Mouse (Mus musculus) kidney, postnatal 0 days (tissue): ENCODE results near the gene Jade2. TPM values are rescaled to one million over a fixed set of nuclear protein-coding genes. Genes with fewer than 3 reads are reported as not detected.

Experiments used
- ATAC-seq: fragments of 200-750 bp; cut with Nextera tagmentation; replicated peaks from 2 replicates; pipeline ENCODE4 v1.8.0; 2017; ENCODE audit warnings: low read depth, moderate number of reproducible peaks, moderate TSS enrichment, moderate library complexity; ENCODE audit not compliant: low FRiP score
- DNase-seq: peaks from one replicate; pipeline ENCODE4 v3.0.0-alpha.2; 2016; ENCODE audit warnings: low spot score
- H3K27ac ChIP-seq: fragments of 300-500 bp; sonication (generic); 2 replicates; pipeline ENCODE4 v1.5.1; 2014; ENCODE audit warnings: mild to moderate bottlenecking
- H3K27me3 ChIP-seq: fragments of 300-500 bp; sonication (generic); 2 replicates; pipeline ENCODE4 v1.6.1; 2014; ENCODE audit warnings: low read length, mixed read lengths; ENCODE audit not compliant: insufficient read depth
- H3K36me3 ChIP-seq: fragments of 300-500 bp; sonication (generic); 2 replicates; pipeline ENCODE4 v1.6.1; 2014; ENCODE audit warnings: low read length, mixed read lengths; ENCODE audit not compliant: insufficient read depth
- H3K4me1 ChIP-seq: fragments of 300-500 bp; sonication (generic); replicated peaks from 2 replicates; pipeline ENCODE4 v1.6.1; 2014; ENCODE audit warnings: antibody characterized with exemption, low read length, mixed read lengths; ENCODE audit not compliant: insufficient read depth
- H3K4me2 ChIP-seq: fragments of 300-500 bp; sonication (generic); 2 replicates; pipeline ENCODE4 v1.6.1; 2014; ENCODE audit warnings: mild to moderate bottlenecking, low read length, moderate library complexity, mixed read lengths
- H3K4me3 ChIP-seq: fragments of 300-500 bp; sonication (generic); replicated peaks from 2 replicates; pipeline ENCODE4 v1.5.1; 2014; ENCODE audit warnings: low read depth, low read length
- H3K9ac ChIP-seq: fragments of 300-500 bp; sonication (generic); 2 replicates; pipeline ENCODE4 v1.6.1; 2014; ENCODE audit warnings: low read depth, low read length
- H3K9me3 ChIP-seq: fragments of 300-500 bp; sonication (generic); replicated peaks from 2 replicates; pipeline ENCODE4 v1.6.1; 2016; ENCODE audit warnings: low read length, inconsistent platforms, mixed read lengths
- CTCF ChIP-seq: IDR thresholded peaks from 2 replicates; pipeline ENCODE4 v1.5.1; 2016; ENCODE audit warnings: antibody characterized with exemption, low read depth, mild to moderate bottlenecking, moderate library complexity
- WGBS: fragments of 180-500 bp; shearing (Covaris S2); extraction: QIAGEN DNeasy Blood & Tissue Kit; methylation state at CpG from one replicate; pipeline ENCODE4 v1.1.7; 2014; 5-methylcytosine and 5-hydroxymethylcytosine counted together
- polyA plus RNA-seq: library from polyadenylated mRNA; unstranded; fragments of >200 nt; fragmentation: Nextera tagmentation; extraction: Ambion mirVana; gene quantifications from 2 replicates; pipeline ENCODE4 v1.2.1, GENCODE M21; 2015

The Jade2 gene
- polyA plus RNA-seq, 1 experiment from 2014 or later, result 1.0 TPM

- 0 out of 2 replicates have a peak, but pooled peaks have one; percentile 2 for TF ChIP-seq CTCF
- ATAC-seq, result no peak
- peak overlapping the region; percentile 99 for H3K4me2 ChIP-seq
- H3K4me1 ChIP-seq, result peaks cover 18% of the 10 kb centered on the region
- peak overlapping the region; percentile 91 for H3K27ac ChIP-seq
- H3K4me3 ChIP-seq, result peak overlapping the region; percentile 80
- no peaks in the 10 kb centered on the region for H3K9me3 ChIP-seq
- peak; percentile 66 for DNase-seq
- H3K27me3 ChIP-seq, result no peaks in the 10 kb centered on the region
- WGBS, result 0% methylated on average over 27 of the region's 28 CpGs
- H3K9ac ChIP-seq, result peak overlapping the region; percentile 79
- H3K36me3 ChIP-seq, result no peaks in the 10 kb centered on the region
These were observed 1.1 kb upstream of the Jade2 start for GRCm38 (mm10) chr11:51858528-51859051.

- no peaks in the 10 kb centered on the region for H3K9me3 ChIP-seq
- peak overlapping the region; percentile 91 for H3K27ac ChIP-seq
- H3K4me2 ChIP-seq, result peak overlapping the region; percentile 99
- no peak; the same call in 1 of the 2 replicates for TF ChIP-seq CTCF
- under 1% methylated on average over 50 of the region's 52 CpGs for WGBS
- peak overlapping the region; percentile 80 for H3K4me3 ChIP-seq
- ATAC-seq (peak; percentile 29; the same call in 1 of the 2 replicates), DNase-seq (peak; percentile 68)
- no peaks in the 10 kb centered on the region for H3K36me3 ChIP-seq
- H3K27me3 ChIP-seq, result no peaks in the 10 kb centered on the region
- peak overlapping the region; percentile 79 for H3K9ac ChIP-seq
- peaks cover 18% of the 10 kb centered on the region for H3K4me1 ChIP-seq
These were observed 520 bp upstream of the Jade2 start for GRCm38 (mm10) chr11:51857818-51858527.

- Histone ChIP-seq H3K4me1 (peaks cover 18% of the 10 kb centered on the region), H3K9me3 (no peaks in the 10 kb centered on the region), H3K4me3 (peak overlapping the region; percentile 80), H3K9ac (peak overlapping the region; percentile 79), H3K36me3 (no peaks in the 10 kb centered on the region), H3K4me2 (peak overlapping the region; percentile 99), H3K27ac (peak overlapping the region; percentile 91), H3K27me3 (no peaks in the 10 kb centered on the region)
- DNase-seq (peak; percentile 24), ATAC-seq (peak; percentile 17; the same call in 1 of the 2 replicates)
- TF ChIP-seq CTCF, result no peak; the same call in 1 of the 2 replicates
- WGBS, result under 1% methylated on average over 41 of the region's 41 CpGs
These were observed 805 bp downstream of the Jade2 start for GRCm38 (mm10) chr11:51856616-51857080.

DNA sequence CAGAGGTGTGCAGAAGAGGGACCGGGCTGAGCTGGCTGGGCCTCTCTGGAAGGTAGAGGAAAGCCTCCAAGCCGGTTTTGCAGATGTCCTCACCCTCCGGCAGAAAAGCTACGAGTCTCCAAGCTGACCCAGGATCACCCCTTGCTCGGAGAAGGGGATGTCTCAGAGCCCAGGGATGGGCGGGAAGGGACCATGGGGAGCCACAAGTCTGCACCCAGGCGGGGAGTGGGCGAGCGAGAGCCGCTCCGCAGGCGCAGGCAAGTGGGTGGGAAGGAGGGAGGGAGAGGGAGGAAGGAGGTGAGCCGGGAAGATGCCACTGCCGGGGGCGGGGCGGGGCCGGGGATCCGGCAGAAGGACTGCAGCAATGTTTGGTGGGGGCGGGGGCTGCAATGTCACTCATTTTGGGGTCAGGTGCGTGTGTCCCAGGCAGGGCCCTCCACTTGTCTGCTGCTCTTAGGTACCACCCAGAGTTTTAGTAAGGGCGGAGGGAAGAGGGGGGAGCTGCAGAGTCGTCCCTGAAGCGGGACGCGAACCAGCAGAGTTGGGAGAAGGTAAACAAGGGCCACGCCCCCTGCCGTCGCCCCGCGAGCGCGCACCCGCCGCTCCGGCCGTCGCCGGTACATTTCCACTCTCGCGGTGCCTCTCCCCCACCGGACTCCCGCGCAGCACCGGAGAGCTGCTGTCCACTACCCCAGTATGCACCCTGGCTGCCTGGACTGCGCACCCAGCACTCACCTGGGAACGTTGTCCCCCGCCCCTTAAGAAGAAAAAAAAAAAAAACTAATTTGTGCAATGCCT is 1.4 kb downstream of the Jade2 start:
- DNase-seq, result peak; percentile 55
- under 1% methylated on average over 47 of the region's 47 CpGs for WGBS

DNA sequence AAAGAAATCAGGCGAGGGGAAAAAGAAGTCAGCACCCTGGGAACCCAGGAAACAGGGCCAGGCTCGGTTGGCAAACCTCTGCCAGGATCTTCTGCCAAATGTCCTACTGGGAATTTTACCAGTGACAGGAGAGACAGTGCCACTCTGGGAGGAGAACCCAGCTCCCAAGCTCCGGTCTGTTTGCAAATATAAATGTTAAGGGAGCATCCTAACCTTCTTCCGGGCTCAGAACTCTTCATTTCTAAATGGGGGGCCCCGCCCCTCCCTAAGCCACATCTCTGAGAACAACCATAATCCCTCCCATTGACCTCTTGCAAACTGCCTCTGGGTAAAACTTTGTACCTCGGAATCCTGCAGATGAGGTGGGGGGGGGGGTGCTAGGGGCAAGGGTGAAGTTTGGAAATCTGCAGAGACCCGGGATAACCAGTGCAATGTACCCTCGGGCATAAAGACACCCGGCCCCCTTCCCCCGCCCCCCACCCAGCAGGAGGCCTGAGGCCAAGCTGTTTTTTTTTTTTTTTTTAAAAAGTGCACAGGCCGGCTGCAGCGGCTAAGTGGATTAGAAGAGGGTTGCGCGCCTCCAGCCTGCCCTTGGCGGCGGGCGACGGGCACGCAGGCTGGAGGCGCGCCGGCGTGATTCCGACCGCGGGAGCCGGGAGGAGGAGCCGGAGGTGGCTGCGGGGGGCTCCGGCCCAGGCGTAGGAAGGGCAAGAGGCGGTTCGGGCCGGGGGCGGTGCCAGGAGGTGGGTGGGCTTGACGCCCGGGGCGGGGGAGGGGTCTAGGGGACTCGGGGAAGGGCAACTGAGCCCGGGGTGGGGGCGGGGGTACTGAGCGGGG is 2.3 kb downstream of the Jade2 start:
- WGBS, result 4% methylated on average over 39 of the region's 42 CpGs
- ATAC-seq (peak; percentile 78), DNase-seq (peak; percentile 89)
- Histone ChIP-seq H3K4me2 (peak overlapping the region; percentile 99), H3K27me3 (no peaks in the 10 kb centered on the region), H3K27ac (peak overlapping the region; percentile 91), H3K9ac (peak overlapping the region; percentile 79), H3K36me3 (no peaks in the 10 kb centered on the region), H3K4me3 (peak overlapping the region; percentile 80), H3K9me3 (no peaks in the 10 kb centered on the region), H3K4me1 (peaks cover 18% of the 10 kb centered on the region)
- TF ChIP-seq CTCF, result peak; percentile 68

More for the DNA sequence above, 1.4 kb downstream of the Jade2 start:
- peak; percentile 58 for ATAC-seq
- peak overlapping the region; percentile 99 for H3K4me2 ChIP-seq
- peak overlapping the region; percentile 79 for H3K9ac ChIP-seq
- H3K4me3 ChIP-seq, result peak overlapping the region; percentile 80
- H3K9me3 ChIP-seq, result no peaks in the 10 kb centered on the region
- H3K27me3 ChIP-seq, result no peaks in the 10 kb centered on the region
- peaks cover 18% of the 10 kb centered on the region for H3K4me1 ChIP-seq
- H3K36me3 ChIP-seq, result no peaks in the 10 kb centered on the region
- peak overlapping the region; percentile 91 for H3K27ac ChIP-seq
- peak; percentile 34; the same call in 1 of the 2 replicates for TF ChIP-seq CTCF
